Mouse (Mus musculus) brain, embryonic 18.5 days (tissue): ENCODE results near the gene Oxsr1.
"Not testable (repeated sequence)": the region's sequence is repeated elsewhere in the genome, so short reads cannot be mapped to it uniquely, and the experiment has no call there.

ENCODE experiments used
- DNase-seq: peaks from one replicate; pipeline ENCODE4 v3.0.0-alpha.2; 2012; ENCODE audit warnings: low read depth, low spot score

Oxsr1 gene

GRCm38 (mm10) chr9:119274814-119275213, 47.4 kb downstream of the Oxsr1 start:
- DNase-seq: not testable (repeated sequence)

- no peak for DNase-seq
Observed at GRCm38 (mm10) chr9:119271496-119271895, 50.7 kb downstream of the Oxsr1 start.

- DNase-seq: no peak
Observed at GRCm38 (mm10) chr9:119268588-119269145, 53.6 kb downstream of the Oxsr1 start.

DNA sequence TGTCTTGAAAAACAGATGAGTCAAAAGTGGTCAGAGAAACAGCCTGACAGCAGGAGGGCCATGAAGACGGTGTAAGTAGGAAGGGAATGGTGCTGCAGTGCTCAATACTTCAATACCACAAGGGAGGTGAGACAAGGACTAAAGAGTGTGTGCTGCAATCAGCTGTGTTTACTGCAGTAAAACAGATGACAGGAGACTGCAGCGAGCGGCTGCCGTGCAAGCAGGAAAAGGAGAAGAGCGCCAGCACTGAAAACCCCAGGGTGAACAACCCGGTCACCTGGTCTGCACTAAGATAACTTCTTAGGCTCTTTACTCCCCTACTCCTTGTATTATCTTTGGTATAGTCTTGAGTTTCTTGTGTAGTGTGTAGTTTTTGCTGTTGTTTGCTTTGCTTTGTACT, 54.1 kb downstream of the Oxsr1 start:
- no peak for DNase-seq

DNA sequence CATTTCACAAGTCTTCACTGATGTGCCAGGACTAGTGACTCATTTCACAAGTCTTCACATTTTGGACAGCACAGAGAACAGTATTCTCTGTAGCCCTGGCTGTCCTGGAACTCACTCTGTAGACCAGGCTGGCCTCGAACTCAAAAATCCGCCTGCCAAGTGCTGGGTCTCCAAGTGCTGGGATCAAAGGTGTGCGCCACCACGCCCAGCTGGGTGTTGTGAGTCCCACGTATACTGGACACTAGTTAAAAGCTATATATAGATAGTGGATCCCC, 56.2 kb downstream of the Oxsr1 start:
- not testable (repeated sequence) for DNase-seq

GRCm38 (mm10) chr9:119265373-119266120, 56.7 kb downstream of the Oxsr1 start:
- not testable (repeated sequence) for DNase-seq

DNA sequence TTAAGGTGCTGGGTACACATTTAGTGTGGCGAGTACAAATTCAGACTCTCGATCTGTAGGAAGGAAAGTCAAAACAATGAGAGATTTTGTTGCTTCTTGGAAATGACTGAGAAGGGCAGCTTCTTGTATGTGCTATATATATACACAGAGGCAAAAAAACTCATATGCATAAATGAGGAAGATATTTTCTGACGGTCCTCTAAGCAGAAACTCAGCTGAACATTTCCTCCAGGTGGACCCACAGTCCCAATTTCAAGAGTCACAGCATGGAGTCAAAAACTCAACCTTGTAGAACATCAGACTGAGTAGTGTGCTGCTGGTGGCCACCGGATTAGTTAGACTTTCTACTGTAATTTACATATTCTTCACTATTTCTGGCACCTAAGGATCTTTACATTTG, 59.2 kb downstream of the Oxsr1 start:
- no peak for DNase-seq

GRCm38 (mm10) chr9:119260825-119261224, 61.4 kb downstream of the Oxsr1 start:
- DNase-seq: no peak

DNA sequence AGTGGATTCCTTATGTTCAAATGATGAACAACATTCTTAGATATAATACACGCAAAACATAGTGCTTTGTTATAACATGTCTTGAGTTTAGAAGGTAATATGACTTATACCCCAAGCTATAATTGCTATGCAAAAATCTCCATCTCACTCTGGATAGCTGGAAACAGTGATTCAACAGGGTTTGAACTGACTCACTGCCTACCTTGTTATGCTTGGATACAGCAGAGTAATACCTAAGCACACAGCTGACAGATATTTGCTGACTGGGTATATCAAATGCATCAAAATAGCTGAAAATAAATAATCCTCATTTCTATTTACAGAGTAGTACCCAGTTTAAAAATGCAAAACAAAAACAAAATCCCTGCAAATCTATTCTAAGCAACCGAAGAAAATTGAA, 63.4 kb downstream of the Oxsr1 start:
- DNase-seq: no peak

DNA sequence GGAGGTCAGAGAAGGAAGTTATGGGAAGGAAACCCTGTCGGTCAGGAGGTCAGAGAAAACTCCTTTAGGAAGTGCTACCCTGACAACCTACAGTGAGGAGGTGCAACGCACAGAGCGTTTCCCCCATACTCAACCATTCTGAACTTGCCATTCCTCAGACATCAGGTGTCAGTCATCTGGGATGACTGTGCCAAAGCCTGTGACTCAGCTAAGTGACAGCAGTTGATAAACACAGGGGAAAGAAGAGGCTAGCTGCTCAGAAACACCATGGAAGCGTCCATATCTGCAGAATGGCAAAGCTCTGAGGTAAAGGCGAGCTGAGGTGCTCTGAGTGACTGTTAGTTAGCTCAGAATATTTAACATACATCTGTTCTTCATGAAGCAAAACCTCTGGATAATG, 64.1 kb downstream of the Oxsr1 start:
- DNase-seq: no peak

DNA sequence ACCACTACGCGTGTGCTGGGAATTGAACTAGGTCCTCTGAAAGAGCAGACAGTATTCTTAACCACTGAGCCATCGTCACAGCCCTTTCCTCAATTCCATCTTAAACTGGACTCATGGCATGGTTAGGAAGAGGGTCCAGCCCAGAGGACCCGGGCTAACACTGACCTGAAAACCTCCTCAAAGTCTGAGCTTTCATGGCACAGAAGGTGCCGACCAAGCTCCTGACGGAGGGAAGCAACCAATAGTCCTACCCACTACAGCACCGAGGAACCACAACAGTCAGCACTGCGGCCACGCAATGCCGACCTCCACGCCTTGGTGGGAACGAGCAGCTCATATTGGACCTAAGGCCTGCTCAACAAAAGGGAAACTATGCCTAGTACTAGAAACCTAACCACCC, 66.1 kb downstream of the Oxsr1 start:
- no peak for DNase-seq

- no peak for DNase-seq
Observed at GRCm38 (mm10) chr9:119255096-119255495, 67.1 kb downstream of the Oxsr1 start.

DNA sequence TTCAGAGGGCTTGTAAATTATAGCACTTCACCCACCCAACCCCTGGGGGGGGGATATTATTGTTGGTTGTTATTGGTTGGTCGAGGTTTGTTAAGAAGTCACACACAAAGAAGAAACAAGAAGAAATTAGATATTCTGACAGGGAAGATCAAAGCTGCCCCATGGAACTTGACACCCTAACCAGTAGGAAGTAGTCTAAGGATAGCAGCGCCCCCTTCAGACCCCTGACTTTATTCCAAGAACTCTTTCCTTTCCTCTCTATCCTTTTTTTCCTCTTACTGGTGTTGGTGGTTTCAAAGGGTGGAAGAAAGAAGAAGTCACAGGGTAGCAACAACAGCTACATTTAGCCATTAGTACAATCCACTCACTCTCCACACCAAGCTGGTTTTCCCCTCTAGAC, 68.0 kb downstream of the Oxsr1 start:
- DNase-seq: no peak

- DNase-seq: no peak
Observed at GRCm38 (mm10) chr9:119247996-119248395, 74.2 kb downstream of the Oxsr1 start.

- DNase-seq: no peak
Observed at GRCm38 (mm10) chr9:119246826-119247225, 75.4 kb downstream of the Oxsr1 start.

GRCm38 (mm10) chr9:119243981-119244380, 78.2 kb downstream of the Oxsr1 start:
- no peak for DNase-seq

- DNase-seq: no peak
Observed at GRCm38 (mm10) chr9:119241169-119241865, 80.9 kb downstream of the Oxsr1 start.

GRCm38 (mm10) chr9:119240286-119240997, 81.8 kb downstream of the Oxsr1 start:
- no peak for DNase-seq

GRCm38 (mm10) chr9:119239274-119239673, 83.0 kb downstream of the Oxsr1 start:
- no peak for DNase-seq

DNA sequence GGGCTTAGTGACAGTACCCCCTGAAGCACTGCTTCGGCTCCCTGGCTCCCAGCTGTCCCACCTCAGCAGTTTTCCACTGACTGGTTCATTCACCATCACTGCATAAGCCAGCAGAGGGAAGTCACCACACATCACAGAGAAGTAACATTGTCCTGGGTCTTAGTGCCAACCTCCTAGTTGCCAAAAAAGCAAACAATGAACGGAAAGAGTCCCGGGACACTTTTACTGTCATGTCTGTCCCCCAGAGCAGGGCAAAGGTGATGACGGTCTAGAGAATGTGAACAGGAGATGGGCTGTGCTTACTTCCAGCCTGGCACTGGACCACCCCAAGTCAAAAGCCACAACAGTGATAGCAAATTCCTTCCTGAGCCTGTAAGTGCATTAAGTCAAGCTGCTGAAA, 83.4 kb downstream of the Oxsr1 start:
- no peak for DNase-seq

- no peak for DNase-seq
Observed at GRCm38 (mm10) chr9:119231552-119231951, 90.7 kb downstream of the Oxsr1 start.

- no peak for DNase-seq
Observed at GRCm38 (mm10) chr9:119230829-119231228, 91.4 kb downstream of the Oxsr1 start.

DNA sequence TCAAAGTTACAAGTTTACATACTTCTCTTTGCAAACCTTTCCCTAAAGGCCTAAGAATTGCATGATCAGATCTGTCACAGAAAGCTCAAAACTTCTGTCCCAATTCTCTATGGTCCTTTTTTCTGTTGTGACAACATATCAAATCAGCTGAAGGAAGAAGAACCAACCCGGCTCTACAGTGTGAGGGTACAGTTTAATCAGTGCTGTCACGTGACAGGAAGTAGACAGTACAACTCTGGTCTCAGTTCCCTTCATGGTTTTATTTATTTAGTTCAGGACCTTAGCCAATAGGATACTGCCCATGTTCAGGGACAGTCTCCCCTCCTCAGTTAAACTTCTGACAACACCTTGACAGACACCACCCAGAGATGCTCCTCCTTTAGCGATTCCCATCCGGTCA, 102.0 kb downstream of the Oxsr1 start:
- DNase-seq: no peak
